In the genomic region with DNA sequence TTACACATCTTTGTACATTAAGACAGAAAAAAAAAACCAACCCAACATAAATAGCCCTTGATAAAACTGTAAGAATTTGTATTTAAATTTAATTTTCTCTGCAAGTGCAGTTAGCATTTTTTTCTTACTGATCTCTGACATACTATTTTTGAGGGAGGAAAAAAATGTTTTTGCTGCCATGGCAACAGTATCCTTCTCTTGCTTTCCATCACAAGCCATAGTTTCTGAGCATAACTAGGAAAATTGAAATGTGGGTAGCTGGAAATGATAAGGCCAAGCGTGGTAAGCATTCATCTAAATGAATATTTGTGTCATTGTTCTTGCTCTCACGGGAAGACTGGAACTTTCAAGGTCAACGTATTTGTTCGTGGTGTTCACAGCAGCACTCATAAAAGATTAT, we compare ENCODE assay signal across 19 mouse cellular contexts.
DNase-seq lines count a peak whose midpoint lies in the region; ATAC-seq and TF ChIP-seq lines count a peak whose summit lies in the region.
"Had no signal": no experiment of that assay in that cellular context is flagged by ENCODE, and none has a peak within 500 bp of the region (broad histone marks: within the 10 kb centered on the region; RNA-seq: fewer than 3 reads in every experiment).

No protein-coding gene starts in this region.

- H3K9me3 ChIP-seq in forebrain, embryonic 14.5 days (replicated peaks; ENCODE audit: control insufficient read depth, low read length) = no peaks in the 10 kb centered on the region
- no peaks in the 10 kb centered on the region for H3K9me3 ChIP-seq in forebrain, embryonic 12.5 days
- H3K9me3 ChIP-seq in midbrain, embryonic 16.5 days (replicated peaks; ENCODE audit: control insufficient read depth, low read length, poor library complexity, severe bottlenecking) = no peaks in the 10 kb centered on the region
- H3K9me3 ChIP-seq: embryonic facial prominence, embryonic 15.5 days; liver, embryonic 13.5 days had no signal

- intact Hi-C loops in gastrocnemius, postnatal 36 days (cut with DNase I) = no loop called here

- H3K4me2 ChIP-seq in forebrain, embryonic 14.5 days (ENCODE audit: low read length) = no peak overlapping the region
- no peak overlapping the region for H3K4me2 ChIP-seq in forebrain, embryonic 12.5 days
- no peak overlapping the region for H3K4me2 ChIP-seq in midbrain, embryonic 16.5 days (ENCODE audit: low read length)
- H3K4me2 ChIP-seq: embryonic facial prominence, embryonic 15.5 days; liver, embryonic 13.5 days had no signal

- H3K27ac ChIP-seq in forebrain, embryonic 14.5 days (ENCODE audit: low read depth, low read length) = peak overlapping the region; percentile 67; the same call in 1 of the 2 replicates
- no peak overlapping the region for H3K27ac ChIP-seq in forebrain, embryonic 12.5 days
- H3K27ac ChIP-seq in layer of hippocampus, adult 2 months = peak overlapping the region; percentile 86
- H3K27ac ChIP-seq in midbrain, embryonic 16.5 days (ENCODE audit: low read length) = peak overlapping the region; percentile 79
- H3K27ac ChIP-seq: embryonic facial prominence, embryonic 15.5 days; heart, adult 2 months; liver, embryonic 13.5 days had no signal

- no peak for TF ChIP-seq POLR2A in brain, embryonic 14.5 days (IDR thresholded peaks at IDR 0.05; ENCODE audit: borderline replicate concordance, extremely low read depth, insufficient read depth, insufficient read length, poor library complexity, severe bottlenecking)

- no peak overlapping the region for H3K4me3 ChIP-seq in forebrain, embryonic 14.5 days (ENCODE audit: low read depth, low read length)
- no peak overlapping the region for H3K4me3 ChIP-seq in forebrain, embryonic 12.5 days (replicated peaks)
- no peak overlapping the region for H3K4me3 ChIP-seq in layer of hippocampus, adult 2 months
- H3K4me3 ChIP-seq in midbrain, embryonic 16.5 days (ENCODE audit: low read depth, low read length) = no peak overlapping the region
- H3K4me3 ChIP-seq: embryonic facial prominence, embryonic 15.5 days; heart, adult 2 months; liver, embryonic 13.5 days had no signal

- no peak overlapping the region for H3K9ac ChIP-seq in forebrain, embryonic 14.5 days (ENCODE audit: low read length)
- no peak overlapping the region for H3K9ac ChIP-seq in forebrain, embryonic 12.5 days
- H3K9ac ChIP-seq in midbrain, embryonic 16.5 days (ENCODE audit: low read depth, low read length) = no peak overlapping the region
- H3K9ac ChIP-seq: embryonic facial prominence, embryonic 15.5 days; liver, embryonic 13.5 days had no signal

- WGBS in forebrain, embryonic 14.5 days = 46% methylated on average over 4 of the region's 4 CpGs
- 41% methylated on average over 4 of the region's 4 CpGs for WGBS in forebrain, embryonic 12.5 days
- 26% methylated on average over 4 of the region's 4 CpGs for WGBS in midbrain, embryonic 16.5 days

- peak; percentile 57 for DNase-seq in forebrain, embryonic 14.5 days (ENCODE audit: low spot score)
- DNase-seq in layer of hippocampus, adult 2 months (ENCODE audit: low spot score in 2 of 2) = no peak
- no peak for DNase-seq in layer of hippocampus, adult 11-12 months (ENCODE audit: low spot score)
- peak; percentile 73 for DNase-seq in brain, embryonic 14.5 days (ENCODE audit: low read depth)
- no peak for DNase-seq in kidney, postnatal 14 days
- DNase-seq in gastrocnemius, postnatal 36 days = no peak
- DNase-seq: adrenal gland, postnatal 14 days; cerebellum, adult 11 months; cerebellum, adult 9-11 months; gastrocnemius, postnatal 25 days; heart, adult 2 months; kidney, adult 18-20 months; liver, embryonic 13.5 days; lung, adult 2 months; lung, postnatal 14 days had no signal

- H3K27me3 ChIP-seq in forebrain, embryonic 14.5 days (replicated peaks; ENCODE audit: control insufficient read depth, insufficient read depth, low read length) = no peaks in the 10 kb centered on the region
- H3K27me3 ChIP-seq in forebrain, embryonic 12.5 days = no peaks in the 10 kb centered on the region
- no peaks in the 10 kb centered on the region for H3K27me3 ChIP-seq in midbrain, embryonic 16.5 days (ENCODE audit: control insufficient read depth, insufficient read depth, low read depth, low read length)
- H3K27me3 ChIP-seq: embryonic facial prominence, embryonic 15.5 days; liver, embryonic 13.5 days had no signal

- no peak for TF ChIP-seq CTCF in layer of hippocampus, adult 2 months (conservative IDR thresholded peaks at IDR 0.05)
- TF ChIP-seq CTCF in brain, embryonic 14.5 days (IDR thresholded peaks at IDR 0.05; ENCODE audit: borderline replicate concordance, extremely low read depth, insufficient read depth, insufficient read length) = no peak

- no peaks in the 10 kb centered on the region for H3K36me3 ChIP-seq in forebrain, embryonic 14.5 days (ENCODE audit: control insufficient read depth, insufficient read depth, low read length)
- no peaks in the 10 kb centered on the region for H3K36me3 ChIP-seq in forebrain, embryonic 12.5 days (replicated peaks)
- H3K36me3 ChIP-seq in midbrain, embryonic 16.5 days (ENCODE audit: control insufficient read depth, insufficient read depth, low read length) = no peaks in the 10 kb centered on the region
- H3K36me3 ChIP-seq: embryonic facial prominence, embryonic 15.5 days; liver, embryonic 13.5 days had no signal

- H3K4me1 ChIP-seq in forebrain, embryonic 14.5 days (ENCODE audit: control insufficient read depth, insufficient read depth, low read length) = peaks cover 18% of the 10 kb centered on the region
- H3K4me1 ChIP-seq in forebrain, embryonic 12.5 days = peaks cover 15% of the 10 kb centered on the region
- peaks cover 15% of the 10 kb centered on the region for H3K4me1 ChIP-seq in midbrain, embryonic 16.5 days (ENCODE audit: control insufficient read depth, insufficient read depth, low read length)
- H3K4me1 ChIP-seq: embryonic facial prominence, embryonic 15.5 days; liver, embryonic 13.5 days had no signal

- ATAC-seq in forebrain, embryonic 14.5 days = no peak
- ATAC-seq in forebrain, embryonic 12.5 days (ENCODE audit: low FRiP score) = no peak
- no peak; the same call in 1 of the 2 replicates for ATAC-seq in midbrain, embryonic 16.5 days
- ATAC-seq: inflammation-experienced regulatory T-cells, adult 6 months had no signal

Comparison
In these comparisons a context has a peak if more than half of its experiments do, and no peak if none do; other contexts are left out.
1. DNase-seq: peak in forebrain, embryonic 14.5 days (single experiment) and brain, embryonic 14.5 days (single experiment); none in layer of hippocampus, adult 2 months (0 of 2), layer of hippocampus, adult 11-12 months (single experiment), kidney, postnatal 14 days (single experiment) and gastrocnemius, postnatal 36 days (0 of 2).